Mouse (Mus musculus) lung, postnatal 0 days (tissue): ENCODE measurements around the gene Eng. TPM values are rescaled to one million over a fixed set of nuclear protein-coding genes. Genes with fewer than 3 reads are reported as not detected.

Source experiments
- ATAC-seq: fragments of 200-750 bp; cut with Nextera tagmentation; 2 replicates; pipeline ENCODE4 v1.8.0; 2017; ENCODE audit warnings: moderate library complexity
- DNase-seq: peaks from one replicate; pipeline ENCODE4 v3.0.0-alpha.2; 2016; ENCODE audit warnings: low spot score
- H3K27ac ChIP-seq: fragments of 300-500 bp; sonication (generic); 2 replicates; pipeline ENCODE4 v1.5.1; 2014; ENCODE audit warnings: antibody characterized with exemption, mild to moderate bottlenecking, low read length, mixed read lengths
- H3K27me3 ChIP-seq: fragments of 300-500 bp; sonication (generic); replicated peaks from 2 replicates; pipeline ENCODE4 v1.6.1; 2014; ENCODE audit warnings: low read length, mixed read lengths; ENCODE audit not compliant: insufficient read depth
- H3K36me3 ChIP-seq: fragments of 300-500 bp; sonication (generic); 2 replicates; pipeline ENCODE4 v1.6.1; 2014; ENCODE audit warnings: low read length, mixed read lengths; ENCODE audit not compliant: insufficient read depth
- H3K4me1 ChIP-seq: fragments of 300-500 bp; sonication (generic); 2 replicates; pipeline ENCODE4 v1.6.1; 2014; ENCODE audit warnings: antibody characterized with exemption, low read depth, low read length, mixed read lengths; ENCODE audit not compliant: insufficient read depth
- H3K4me2 ChIP-seq: fragments of 300-500 bp; sonication (generic); replicated peaks from 2 replicates; pipeline ENCODE4 v1.6.1; 2014; ENCODE audit warnings: low read depth, mild to moderate bottlenecking, low read length, moderate library complexity, mixed read lengths
- H3K4me3 ChIP-seq: fragments of 300-500 bp; sonication (generic); 2 replicates; pipeline ENCODE4 v1.5.1; 2014; ENCODE audit warnings: low read depth, low read length
- H3K9ac ChIP-seq: fragments of 300-500 bp; sonication (generic); replicated peaks from 2 replicates; pipeline ENCODE4 v1.6.1; 2014; ENCODE audit warnings: low read depth, mild to moderate bottlenecking
- H3K9me3 ChIP-seq: fragments of 300-500 bp; sonication (generic); 2 replicates; pipeline ENCODE4 v1.6.1; 2016; ENCODE audit warnings: low read length, mixed read lengths
- CTCF ChIP-seq: IDR thresholded peaks from 2 replicates; pipeline ENCODE4 v1.5.1; 2016; ENCODE audit warnings: antibody characterized with exemption, mild to moderate bottlenecking
- EP300 ChIP-seq: IDR thresholded peaks from 2 replicates; pipeline ENCODE4 v1.6.1; 2016; ENCODE audit warnings: antibody characterized with exemption, mild to moderate bottlenecking, control low read depth
- WGBS: fragments of 180-500 bp; shearing (Covaris S2); extraction: QIAGEN DNeasy Blood & Tissue Kit; methylation state at CpG from one replicate; pipeline ENCODE4 v1.1.7; 2014; 5-methylcytosine and 5-hydroxymethylcytosine counted together
- polyA plus RNA-seq: library from polyadenylated mRNA; unstranded; fragments of >200 nt; fragmentation: Nextera tagmentation; extraction: Ambion mirVana; gene quantifications from 2 replicates; pipeline ENCODE4 v1.2.1, GENCODE M21; 2015

Gene Eng
- polyA plus RNA-seq, 1 experiment from 2014 or later = 130 TPM

- Histone ChIP-seq H3K36me3 (peaks cover 11% of the 10 kb centered on the region; the same call in 1 of the 2 replicates), H3K9ac (no peak overlapping the region), H3K4me3 (no peak overlapping the region), H3K9me3 (no peaks in the 10 kb centered on the region), H3K4me2 (no peak overlapping the region), H3K27ac (no peak overlapping the region), H3K27me3 (no peaks in the 10 kb centered on the region), H3K4me1 (peaks cover 18% of the 10 kb centered on the region)
- WGBS = 73% methylated on average over 9 of the region's 9 CpGs
- DNase-seq (no peak), ATAC-seq (no peak)
- TF ChIP-seq EP300 (no peak), CTCF (no peak)
Observed at GRCm38 (mm10) chr2:32618051-32618450, 28.3 kb upstream of the Eng start.

GRCm38 (mm10) chr2:32620682-32621516, 25.5 kb upstream of the Eng start:
- H3K4me2 ChIP-seq = no peak overlapping the region
- no peaks in the 10 kb centered on the region for H3K27me3 ChIP-seq
- ATAC-seq (peak; percentile 82), DNase-seq (peak; percentile 82)
- H3K9me3 ChIP-seq = no peaks in the 10 kb centered on the region
- peaks cover 26% of the 10 kb centered on the region for H3K4me1 ChIP-seq
- H3K36me3 ChIP-seq = peaks cover 6% of the 10 kb centered on the region; the same call in 1 of the 2 replicates
- no peak overlapping the region for H3K9ac ChIP-seq
- peak overlapping the region; percentile 74 for H3K27ac ChIP-seq
- no peak overlapping the region for H3K4me3 ChIP-seq
- TF ChIP-seq EP300 = peak; percentile 46; the same call in 1 of the 2 replicates
- TF ChIP-seq CTCF = no peak
- 10% methylated on average over 4 of the region's 4 CpGs for WGBS

GRCm38 (mm10) chr2:32621517-32621859, 24.9 kb upstream of the Eng start, which contains the start of gene Ak1:
Ak1 (plus strand) TSS chr2:32621758.
- Histone ChIP-seq H3K4me1 (peaks cover 27% of the 10 kb centered on the region), H3K9me3 (no peaks in the 10 kb centered on the region), H3K27ac (peak within 1 kb of the TSS; percentile 74), H3K4me2 (no peak within 1 kb of the TSS), H3K36me3 (peaks cover 6% of the 10 kb centered on the region; the same call in 1 of the 2 replicates), H3K9ac (no peak within 1 kb of the TSS), H3K27me3 (no peaks in the 10 kb centered on the region), H3K4me3 (no peak within 1 kb of the TSS)
- ATAC-seq (peak; percentile 17), DNase-seq (no peak)
- 8% methylated on average over 7 of the region's 7 CpGs for WGBS
- TF ChIP-seq CTCF (no peak), EP300 (no peak)

GRCm38 (mm10) chr2:32624111-32624748, 22.2 kb upstream of the Eng start:
- peaks cover 34% of the 10 kb centered on the region for H3K4me1 ChIP-seq
- H3K27ac ChIP-seq = 0 out of 2 replicates have a peak overlapping the region, but pooled peaks have one; percentile 74
- H3K4me2 ChIP-seq = no peak overlapping the region
- no peak overlapping the region for H3K4me3 ChIP-seq
- H3K36me3 ChIP-seq = no peaks in the 10 kb centered on the region
- no peaks in the 10 kb centered on the region for H3K9me3 ChIP-seq
- no peaks in the 10 kb centered on the region for H3K27me3 ChIP-seq
- H3K9ac ChIP-seq = no peak overlapping the region
- DNase-seq = peak; percentile 28
- WGBS = 56% methylated on average over 5 of the region's 5 CpGs
- no peak for ATAC-seq
- no peak for TF ChIP-seq EP300
- no peak for TF ChIP-seq CTCF

GRCm38 (mm10) chr2:32625212-32625872, 21.1 kb upstream of the Eng start:
- Histone ChIP-seq H3K9ac (no peak overlapping the region), H3K27ac (peak overlapping the region; percentile 74), H3K4me2 (peak overlapping the region; percentile 40), H3K27me3 (no peaks in the 10 kb centered on the region), H3K36me3 (no peaks in the 10 kb centered on the region), H3K4me1 (peaks cover 32% of the 10 kb centered on the region), H3K4me3 (no peak overlapping the region), H3K9me3 (no peaks in the 10 kb centered on the region)
- DNase-seq (peak; percentile 83), ATAC-seq (peak; percentile 21)
- TF ChIP-seq CTCF (no peak; the same call in 1 of the 2 replicates), EP300 (no peak)
- whole genome bisulfite sequencing = 2% methylated on average over 13 of the region's 13 CpGs
